Mouse (Mus musculus): Measurements from ENCODE around the gene Rchy1. TPM values are rescaled to one million over a fixed set of nuclear protein-coding genes. Genes with fewer than 3 reads are reported as not detected.
"Not testable (repeated sequence)": the region's sequence is repeated elsewhere in the genome, so short reads cannot be mapped to it uniquely, and the experiment has no call there.

Rchy1 gene
- polyA plus RNA-seq, 1 experiment from 2014 or later, result 62.9 TPM

- H3K9ac ChIP-seq (ENCODE audit: low read length), result no peak overlapping the region
- peaks cover 27% of the 10 kb centered on the region for H3K36me3 ChIP-seq (ENCODE audit: control insufficient read depth, insufficient read depth, low read length)
- H3K27ac ChIP-seq (ENCODE audit: low read length), result no peak overlapping the region
- 96% methylated on average over 4 of the region's 4 CpGs for WGBS
- ATAC-seq (ENCODE audit: low read depth), result no peak
- H3K4me2 ChIP-seq (ENCODE audit: low read depth, low read length), result no peak overlapping the region
- H3K4me3 ChIP-seq (ENCODE audit: low read length), result no peak overlapping the region
- H3K27me3 ChIP-seq (ENCODE audit: control insufficient read depth, insufficient read depth, low read depth, low read length), result no peaks in the 10 kb centered on the region
- no peaks in the 10 kb centered on the region for H3K9me3 ChIP-seq (ENCODE audit: control insufficient read depth, low read length)
- no peaks in the 10 kb centered on the region for H3K4me1 ChIP-seq (replicated peaks; ENCODE audit: control insufficient read depth, insufficient read depth, low read length)
These were observed 15.9 kb downstream of the Rchy1 start for GRCm38 (mm10) chr5:91947008-91947407.

- H3K4me3 ChIP-seq (ENCODE audit: low read length); H3K27me3 ChIP-seq (ENCODE audit: control insufficient read depth, insufficient read depth, low read depth, low read length); H3K4me1 ChIP-seq (replicated peaks; ENCODE audit: control insufficient read depth, insufficient read depth, low read length); ATAC-seq (ENCODE audit: low read depth); H3K9ac ChIP-seq (ENCODE audit: low read length); H3K27ac ChIP-seq (ENCODE audit: low read length); H3K9me3 ChIP-seq (ENCODE audit: control insufficient read depth, low read length); H3K4me2 ChIP-seq (ENCODE audit: low read depth, low read length): not testable (repeated sequence)
- WGBS, result 75% methylated on average over 1 of the region's 1 CpGs
- H3K36me3 ChIP-seq (ENCODE audit: control insufficient read depth, insufficient read depth, low read length), result peaks cover 24% of the 10 kb centered on the region
These were observed 17.3 kb downstream of the Rchy1 start for GRCm38 (mm10) chr5:91945609-91946008.

GRCm38 (mm10) chr5:91913231-91913630, 49.6 kb downstream of the Rchy1 start:
- Histone ChIP-seq H3K4me2 (ENCODE audit: low read depth, low read length) (no peak overlapping the region), H3K36me3 (ENCODE audit: control insufficient read depth, insufficient read depth, low read length) (no peaks in the 10 kb centered on the region), H3K27ac (ENCODE audit: low read length) (no peak overlapping the region), H3K9ac (ENCODE audit: low read length) (no peak overlapping the region), H3K4me1 (replicated peaks; ENCODE audit: control insufficient read depth, insufficient read depth, low read length) (no peaks in the 10 kb centered on the region), H3K4me3 (ENCODE audit: low read length) (no peak overlapping the region), H3K27me3 (ENCODE audit: control insufficient read depth, insufficient read depth, low read depth, low read length) (no peaks in the 10 kb centered on the region), H3K9me3 (ENCODE audit: control insufficient read depth, low read length) (no peaks in the 10 kb centered on the region)
- WGBS, result 62% methylated on average over 2 of the region's 2 CpGs
- ATAC-seq (ENCODE audit: low read depth), result no peak

- Histone ChIP-seq H3K4me2 (ENCODE audit: low read depth, low read length) (no peak overlapping the region), H3K27me3 (ENCODE audit: control insufficient read depth, insufficient read depth, low read depth, low read length) (no peaks in the 10 kb centered on the region), H3K4me3 (ENCODE audit: low read length) (no peak overlapping the region), H3K9me3 (ENCODE audit: control insufficient read depth, low read length) (no peaks in the 10 kb centered on the region), H3K4me1 (replicated peaks; ENCODE audit: control insufficient read depth, insufficient read depth, low read length) (no peaks in the 10 kb centered on the region), H3K27ac (ENCODE audit: low read length) (no peak overlapping the region), H3K9ac (ENCODE audit: low read length) (no peak overlapping the region), H3K36me3 (ENCODE audit: control insufficient read depth, insufficient read depth, low read length) (no peaks in the 10 kb centered on the region)
- ATAC-seq (ENCODE audit: low read depth), result no peak
- WGBS, result 69% methylated on average over 13 of the region's 13 CpGs
These were observed 51.3 kb downstream of the Rchy1 start for GRCm38 (mm10) chr5:91911384-91912106.

GRCm38 (mm10) chr5:91910616-91911015, 52.3 kb downstream of the Rchy1 start:
- H3K9ac ChIP-seq (ENCODE audit: low read length), result no peak overlapping the region
- H3K27me3 ChIP-seq (ENCODE audit: control insufficient read depth, insufficient read depth, low read depth, low read length), result no peaks in the 10 kb centered on the region
- no peaks in the 10 kb centered on the region for H3K9me3 ChIP-seq (ENCODE audit: control insufficient read depth, low read length)
- no peak overlapping the region for H3K4me2 ChIP-seq (ENCODE audit: low read depth, low read length)
- no peaks in the 10 kb centered on the region for H3K36me3 ChIP-seq (ENCODE audit: control insufficient read depth, insufficient read depth, low read length)
- no peak for ATAC-seq (ENCODE audit: low read depth)
- H3K4me1 ChIP-seq (replicated peaks; ENCODE audit: control insufficient read depth, insufficient read depth, low read length), result no peaks in the 10 kb centered on the region
- WGBS, result 80% methylated on average over 4 of the region's 4 CpGs
- no peak overlapping the region for H3K4me3 ChIP-seq (ENCODE audit: low read length)
- H3K27ac ChIP-seq (ENCODE audit: low read length), result no peak overlapping the region

- Histone ChIP-seq H3K4me1 (replicated peaks; ENCODE audit: control insufficient read depth, insufficient read depth, low read length) (no peaks in the 10 kb centered on the region), H3K4me3 (ENCODE audit: low read length) (no peak overlapping the region), H3K9ac (ENCODE audit: low read length) (no peak overlapping the region), H3K9me3 (ENCODE audit: control insufficient read depth, low read length) (no peaks in the 10 kb centered on the region), H3K27ac (ENCODE audit: low read length) (no peak overlapping the region), H3K4me2 (ENCODE audit: low read depth, low read length) (no peak overlapping the region), H3K36me3 (ENCODE audit: control insufficient read depth, insufficient read depth, low read length) (no peaks in the 10 kb centered on the region), H3K27me3 (ENCODE audit: control insufficient read depth, insufficient read depth, low read depth, low read length) (no peaks in the 10 kb centered on the region)
- no peak for ATAC-seq (ENCODE audit: low read depth)
- 69% methylated on average over 10 of the region's 10 CpGs for WGBS
These were observed 53.8 kb downstream of the Rchy1 start for GRCm38 (mm10) chr5:91909010-91909620.

Other genes with a start within 250 kb of the Rchy1 start
- not detected in 2 replicates for gene Odaph, start 24.4 kb upstream of the Rchy1 start, polyA plus RNA-seq (2015; fragmentation: Nextera tagmentation; extraction: Ambion mirVana)
- gene Cdkl2, start 80.8 kb upstream of the Rchy1 start, polyA plus RNA-seq (2015; fragmentation: Nextera tagmentation; extraction: Ambion mirVana), result 4.0 and 4.5 TPM in 2 replicates
- 124 and 144 TPM in 2 replicates for gene G3bp2, start 120.7 kb upstream of the Rchy1 start, polyA plus RNA-seq (2015; fragmentation: Nextera tagmentation; extraction: Ambion mirVana)
- gene Uso1, start 174.9 kb upstream of the Rchy1 start, polyA plus RNA-seq (2015; fragmentation: Nextera tagmentation; extraction: Ambion mirVana), result 37.7 and 38.3 TPM in 2 replicates